Mouse (Mus musculus) left cerebral cortex, adult 18-20 months (tissue): ENCODE measurements around the gene Tsx. TPM values are rescaled to one million over a fixed set of nuclear protein-coding genes. Genes with fewer than 3 reads are reported as not detected.

ENCODE experiments used
- DNase-seq, 2 experiments: peaks; one replicate each; pipeline ENCODE4 v3.0.0; 2021 to 2022; ENCODE audit warnings: low spot score in 2 of 2, mixed read lengths in 1 of 2
- total RNA-seq, 2 experiments: library from RNA; stranded (reverse); gene quantifications; 2 replicates each; pipeline ENCODE4 v1.2.3; 2021

The Tsx gene
- total RNA-seq, 2 experiments from 2014 or later = not detected

DNA sequence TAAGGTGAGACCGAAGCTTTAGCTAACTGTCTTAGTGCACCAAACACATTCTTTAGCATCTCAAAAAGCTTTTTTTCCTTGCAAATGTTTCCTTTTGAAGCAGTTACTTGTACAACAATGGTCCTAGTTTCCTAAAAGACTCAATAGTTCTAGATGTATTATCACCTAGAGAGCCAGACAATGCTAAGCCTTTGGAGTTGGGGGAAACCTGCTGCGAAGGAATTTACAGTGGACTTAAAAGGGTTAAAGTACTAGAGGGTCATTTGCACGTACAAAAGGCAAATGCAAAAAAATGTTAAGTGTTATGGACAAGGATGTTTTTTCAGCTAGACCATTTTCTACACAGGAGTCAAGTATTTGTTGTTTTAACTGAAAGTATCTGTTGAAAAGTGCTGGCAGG, 58.1 kb downstream of the Tsx start:
- DNase-seq = no peak

Other genes starting within 250 kb of the Tsx start
- gene Nap1l2, start 227.8 kb upstream of the Tsx start, total RNA-seq = 100 to 1,000 TPM; 109 to 116 TPM
- gene Cdx4, start 93.1 kb upstream of the Tsx start, total RNA-seq = not detected
- 10 to 100 TPM; 23.0 to 25.0 TPM for gene Chic1, start 58.0 kb upstream of the Tsx start, total RNA-seq
- gene Gm26992, start 7.5 kb downstream of the Tsx start, total RNA-seq = 1 to 10 TPM in 1 of 2 experiments, not detected in 1; 1.5 TPM
- not detected for gene Zcchc13, start 216.1 kb downstream of the Tsx start, total RNA-seq